Mouse (Mus musculus) G1E (cell line): ENCODE data around the gene Evi2.

Source experiments
- CTCF ChIP-seq: IDR thresholded peaks from 2 replicates; pipeline ENCODE4 v1.5.1; 2012; ENCODE audit warnings: low read depth, low read length, inconsistent platforms, mixed read lengths
- GATA1 ChIP-seq: IDR thresholded peaks from 2 replicates; pipeline ENCODE4 v1.6.1; 2012; ENCODE audit warnings: borderline replicate concordance, low read length, inconsistent platforms, mixed read lengths

DNA sequence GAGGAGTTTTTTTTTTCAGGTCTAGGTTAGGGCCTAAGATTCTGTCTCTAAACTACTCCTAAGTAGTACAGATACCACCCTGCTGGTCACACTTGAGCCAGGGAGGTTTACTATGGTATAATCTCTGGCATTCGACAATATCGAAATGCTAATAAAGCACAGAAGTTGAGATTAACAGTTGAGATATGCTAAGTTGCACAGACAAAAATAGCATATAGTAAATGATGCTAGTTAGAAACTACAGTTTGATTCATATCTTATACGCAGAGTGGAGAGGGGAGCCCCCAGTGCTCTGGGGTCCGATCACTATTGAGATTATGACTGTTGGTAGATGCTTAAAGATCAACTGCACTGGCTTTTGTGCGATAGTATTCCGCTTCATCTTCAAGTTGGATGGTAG lies 1.2 kb downstream of the Evi2 start:
- TF ChIP-seq GATA1: no peak
- no peak for TF ChIP-seq CTCF
